Mouse (Mus musculus) frontal cortex, postnatal 14 days (tissue): Measurements from ENCODE around the gene Cdh18.
"Not testable (repeated sequence)": the region's sequence is repeated elsewhere in the genome, so short reads cannot be mapped to it uniquely, and the experiment has no call there.

Experiments
- DNase-seq, 2 experiments: peaks; one replicate each; pipeline ENCODE4 v3.0.0; 2022; ENCODE audit warnings: low spot score in 2 of 2

Gene Cdh18

DNA sequence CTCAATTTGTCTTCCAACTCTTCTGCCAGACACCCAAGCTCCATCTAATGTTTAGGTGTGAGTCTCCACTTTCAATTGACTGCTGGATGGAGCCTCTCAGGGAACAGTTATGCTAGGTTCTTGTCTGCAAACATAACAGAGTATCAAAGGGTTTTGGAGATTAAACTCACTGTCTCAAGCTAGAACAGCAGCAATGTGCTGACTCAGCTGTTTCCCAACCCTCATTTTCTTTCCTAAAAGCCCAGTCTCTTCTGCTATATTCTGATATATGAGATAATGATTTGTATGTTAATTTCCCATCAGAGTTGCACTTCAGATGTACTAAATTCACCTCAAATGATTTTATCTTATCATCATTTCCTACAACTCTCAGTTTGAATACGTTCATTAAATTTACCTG is 398.4 kb downstream of the Cdh18 start:
- no peak for DNase-seq

DNA sequence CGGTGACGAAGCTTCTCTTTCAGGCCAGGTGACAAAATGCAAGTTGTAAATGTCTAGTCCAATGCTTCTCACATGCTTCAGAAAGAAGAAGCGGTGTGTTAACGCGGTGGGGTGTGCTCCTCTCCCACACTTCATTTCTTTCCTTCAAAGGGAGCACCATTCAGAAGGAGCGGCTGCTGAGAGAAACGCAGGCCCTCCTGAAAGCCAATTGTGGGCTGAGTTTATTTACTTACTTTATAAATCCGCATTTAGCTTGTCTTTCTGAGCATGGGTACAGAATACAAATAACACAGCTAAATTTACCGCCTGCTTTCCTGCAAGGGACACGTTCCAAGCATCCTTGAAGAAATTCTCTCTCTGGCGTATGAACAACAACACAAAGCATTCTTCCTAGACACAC is 420.6 kb downstream of the Cdh18 start:
- peak; percentile 6 for DNase-seq

- no peak for DNase-seq
These were observed 431.3 kb downstream of the Cdh18 start for GRCm38 (mm10) chr15:22980136-22980535.

- DNase-seq = no peak
These were observed 435.8 kb downstream of the Cdh18 start for GRCm38 (mm10) chr15:22984647-22985046.

- no peak for DNase-seq
These were observed 467.9 kb downstream of the Cdh18 start for GRCm38 (mm10) chr15:23016680-23017079.

DNA sequence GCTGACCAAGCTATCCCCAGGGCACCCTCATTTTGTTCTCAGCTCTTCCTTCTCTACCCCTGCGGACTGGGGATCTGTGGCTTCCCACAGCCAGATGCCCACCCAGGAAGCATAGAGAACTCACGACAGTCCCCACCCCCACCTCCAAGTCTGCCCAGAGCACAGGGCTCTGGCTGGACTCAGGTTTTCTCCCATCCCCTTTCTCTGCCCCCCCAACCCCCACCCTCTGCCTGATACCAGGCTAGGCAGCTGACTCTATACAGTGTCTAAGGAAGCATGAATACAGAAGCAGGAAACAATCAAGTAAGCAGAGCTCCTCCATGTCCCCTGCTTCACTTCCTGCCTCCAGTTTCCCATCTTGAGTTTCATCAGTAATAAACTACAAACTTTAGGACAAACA is 472.3 kb downstream of the Cdh18 start:
- DNase-seq = no peak

DNA sequence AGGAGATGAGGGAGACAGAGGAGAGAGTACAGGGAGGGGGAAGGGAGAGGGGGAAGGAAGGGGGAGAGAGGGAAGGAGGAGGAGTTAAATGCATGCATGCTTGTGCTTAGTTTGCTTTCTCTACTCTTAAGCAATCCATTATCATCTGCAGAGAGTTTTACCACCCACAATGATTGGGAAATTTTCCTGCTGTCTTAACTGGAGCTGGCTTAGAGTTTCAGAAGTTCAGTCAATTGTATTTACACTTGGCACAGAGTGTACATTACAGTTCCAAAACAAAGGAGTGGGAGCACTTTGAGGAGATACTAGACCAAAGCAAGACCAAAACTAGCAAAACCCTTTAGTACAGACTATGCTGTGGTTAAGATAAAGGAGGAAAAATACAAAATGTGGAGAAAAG is 473.8 kb downstream of the Cdh18 start:
- no peak for DNase-seq

- DNase-seq = no peak
These were observed 486.9 kb downstream of the Cdh18 start for GRCm38 (mm10) chr15:23035551-23036207.

GRCm38 (mm10) chr15:23036208-23037065 is 487.6 kb downstream of the Cdh18 start:
- peak; percentile 58 to 70 for DNase-seq

DNA sequence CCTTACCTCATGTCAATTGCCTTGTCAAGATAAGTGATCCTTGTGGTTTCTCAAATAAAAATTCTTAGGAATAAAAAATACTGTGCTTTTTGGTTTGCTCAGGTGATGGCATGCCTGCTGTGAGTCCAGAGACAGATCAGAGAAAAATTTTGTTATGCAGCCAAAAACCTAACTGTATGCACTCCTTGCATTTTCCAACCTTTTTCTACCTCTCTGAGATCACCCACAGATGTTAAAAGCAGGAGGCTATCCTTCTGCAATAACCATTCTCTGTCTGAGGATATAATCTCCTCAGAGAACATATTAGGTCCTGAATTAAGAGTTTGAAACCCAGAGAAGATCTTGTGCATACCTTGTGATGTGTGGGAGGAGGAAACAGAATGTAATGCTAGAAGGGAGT is 488.7 kb downstream of the Cdh18 start:
- no peak for DNase-seq

- no peak for DNase-seq
These were observed 497.4 kb downstream of the Cdh18 start for GRCm38 (mm10) chr15:23046127-23046785.

- no peak for DNase-seq
These were observed 503.2 kb downstream of the Cdh18 start for GRCm38 (mm10) chr15:23052006-23052405.

- DNase-seq = not testable (repeated sequence)
These were observed 536.5 kb downstream of the Cdh18 start for GRCm38 (mm10) chr15:23085326-23085725.

GRCm38 (mm10) chr15:23087535-23087934 is 538.7 kb downstream of the Cdh18 start:
- no peak for DNase-seq

DNA sequence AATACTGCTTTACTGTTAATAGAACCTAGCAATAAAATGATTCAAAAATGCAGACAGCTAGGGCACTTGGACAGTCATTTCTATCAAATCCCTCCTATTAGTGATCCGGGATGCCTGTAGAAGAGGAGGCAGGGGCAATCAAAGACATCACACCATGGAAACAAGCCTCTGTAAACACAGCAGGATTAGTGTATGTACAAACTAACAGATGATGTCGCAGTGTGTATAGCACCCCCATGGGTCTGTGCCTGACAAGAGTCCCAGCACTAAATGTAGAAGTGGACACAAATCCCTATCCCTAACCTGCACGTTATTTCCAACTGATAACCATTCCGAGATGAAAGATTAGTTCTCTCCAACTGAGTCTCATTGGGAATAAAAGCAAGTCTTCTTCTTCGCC is 547.8 kb downstream of the Cdh18 start:
- no peak for DNase-seq

- DNase-seq = no peak
These were observed 556.0 kb downstream of the Cdh18 start for GRCm38 (mm10) chr15:23104668-23105380.

GRCm38 (mm10) chr15:23134950-23135715 is 586.3 kb downstream of the Cdh18 start:
- DNase-seq = no peak

GRCm38 (mm10) chr15:23136971-23137370 is 588.1 kb downstream of the Cdh18 start:
- no peak for DNase-seq

DNA sequence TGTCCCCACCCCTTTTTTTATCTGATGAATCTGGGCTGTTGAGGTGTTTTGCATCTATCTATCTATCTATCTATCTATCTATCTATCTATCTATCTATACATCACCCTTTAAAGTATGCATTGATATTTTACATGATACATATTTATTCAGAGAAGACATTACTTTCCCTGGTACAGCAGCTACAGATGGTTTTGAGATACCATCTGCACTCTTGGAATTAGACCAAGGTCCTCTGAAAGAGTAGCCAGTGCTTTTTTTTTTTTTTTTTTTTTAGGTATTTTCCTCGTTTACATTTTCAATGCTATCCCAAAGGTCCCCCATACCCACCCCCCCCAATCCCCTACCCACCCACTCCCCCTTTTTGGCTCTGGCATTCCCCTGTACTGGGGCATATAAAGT is 594.1 kb downstream of the Cdh18 start:
- not testable (repeated sequence) for DNase-seq

GRCm38 (mm10) chr15:23155883-23156282 is 607.1 kb downstream of the Cdh18 start:
- no peak for DNase-seq

GRCm38 (mm10) chr15:23164869-23165268 is 616.0 kb downstream of the Cdh18 start:
- DNase-seq = no peak
